Mouse (Mus musculus) thymus, adult 2 months (tissue): ENCODE measurements around the gene Nsl1.

Experiments used
- CTCF ChIP-seq: fragments of 200-500 bp; IDR thresholded peaks from 2 replicates; pipeline ENCODE4 v1.5.1; 2012; ENCODE audit warnings: mild to moderate bottlenecking, control low read depth, low read length, moderate library complexity, borderline replicate concordance; ENCODE audit not compliant: control insufficient read depth, poor library complexity, insufficient read depth; ENCODE audit errors: extremely low read depth
- POLR2A ChIP-seq: fragments of 200-500 bp; IDR thresholded peaks from 2 replicates; pipeline ENCODE4 v1.6.1; 2012; ENCODE audit warnings: mild to moderate bottlenecking, low read length, control low read depth, moderate library complexity; ENCODE audit not compliant: control insufficient read depth, poor library complexity, insufficient read depth; ENCODE audit errors: extremely low read depth

DNA sequence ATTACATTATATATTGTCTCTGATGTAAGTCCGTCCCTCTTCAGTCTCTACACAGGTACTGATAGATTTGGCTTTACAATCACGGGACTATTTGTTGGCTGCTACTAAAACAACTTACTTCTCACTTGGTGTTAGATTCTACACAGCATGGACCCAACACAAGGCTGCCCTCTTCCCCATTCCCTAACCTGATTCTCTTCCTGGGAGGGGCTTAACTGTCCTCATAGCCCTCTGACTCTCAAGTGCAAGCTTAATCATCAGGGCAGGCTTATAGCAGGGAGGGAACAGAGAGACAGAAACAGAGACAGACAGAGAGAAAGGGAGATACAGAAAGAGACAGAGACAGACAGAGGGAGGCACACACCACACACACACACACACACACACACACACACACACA is 68.9 kb downstream of the Nsl1 start:
- no peak for TF ChIP-seq CTCF
- TF ChIP-seq POLR2A: no peak
